Mouse (Mus musculus) heart, embryonic 10.5 days (tissue): ENCODE results near the gene H2afy. TPM values are rescaled to one million over a fixed set of nuclear protein-coding genes. Genes with fewer than 3 reads are reported as not detected.

ENCODE experiments used
- DNase-seq: peaks from one replicate; pipeline ENCODE4 v3.0.0-alpha.2; 2017; ENCODE audit warnings: low spot score
- H3K27ac ChIP-seq: fragments of 300-500 bp; sonication (generic); 2 replicates; pipeline ENCODE4 v1.5.1; 2016; ENCODE audit warnings: mild to moderate bottlenecking
- H3K27me3 ChIP-seq: fragments of 300-500 bp; sonication (generic); 2 replicates; pipeline ENCODE4 v1.6.1; 2016; ENCODE audit warnings: mild to moderate bottlenecking; ENCODE audit not compliant: poor library complexity, insufficient read depth, severe bottlenecking
- H3K36me3 ChIP-seq: fragments of 300-500 bp; sonication (generic); 2 replicates; pipeline ENCODE4 v1.6.1; 2016; ENCODE audit warnings: mild to moderate bottlenecking, moderate library complexity
- H3K4me1 ChIP-seq: fragments of 300-500 bp; sonication (generic); 2 replicates; pipeline ENCODE4 v1.6.1; 2016; ENCODE audit warnings: mild to moderate bottlenecking
- H3K4me3 ChIP-seq: fragments of 300-500 bp; sonication (generic); 2 replicates; pipeline ENCODE4 v1.5.1; 2016; ENCODE audit warnings: mild to moderate bottlenecking, moderate library complexity
- H3K9me3 ChIP-seq: fragments of 300-500 bp; sonication (generic); 2 replicates; pipeline ENCODE4 v1.6.1; 2016; ENCODE audit warnings: mild to moderate bottlenecking, moderate library complexity
- WGBS: fragments of 180-500 bp; shearing (Covaris S2); methylation state at CpG from one replicate; pipeline ENCODE4 v1.1.7; 2016; 5-methylcytosine and 5-hydroxymethylcytosine counted together
- polyA plus RNA-seq: library from polyadenylated mRNA; unstranded; fragments of >200 nt; fragmentation: Nextera tagmentation; extraction: Ambion mirVana; gene quantifications from 2 replicates; pipeline ENCODE4 v1.2.1, GENCODE M21; 2016

H2afy gene
- polyA plus RNA-seq, 1 experiment from 2014 or later, result 287 TPM

DNA sequence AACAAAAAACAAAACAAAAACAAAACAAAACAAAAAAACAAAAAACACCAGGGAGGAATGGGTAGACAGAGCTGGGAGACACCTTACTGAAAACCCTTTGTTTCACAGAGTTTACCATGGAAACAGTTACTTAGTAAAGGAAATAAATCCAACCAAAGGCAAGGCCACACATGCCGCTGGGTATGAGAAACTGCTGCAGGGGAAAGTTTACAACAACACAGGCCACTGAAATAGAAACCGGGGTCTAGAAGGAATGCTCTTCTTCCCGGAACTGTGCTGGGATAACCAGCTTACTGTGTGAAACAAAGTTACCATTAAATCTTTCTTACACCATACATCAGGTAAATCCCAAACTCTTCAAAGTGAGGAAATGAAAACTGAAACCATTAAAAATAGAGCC lies 20.3 kb downstream of the H2afy start:
- Histone ChIP-seq H3K27me3 (no peaks in the 10 kb centered on the region), H3K36me3 (peaks cover 38% of the 10 kb centered on the region), H3K9me3 (no peaks in the 10 kb centered on the region), H3K27ac (peak overlapping the region; percentile 86), H3K4me3 (no peak overlapping the region), H3K4me1 (peaks cover 88% of the 10 kb centered on the region)
- no peak for DNase-seq
- 38% methylated on average over 3 of the region's 3 CpGs for WGBS

DNA sequence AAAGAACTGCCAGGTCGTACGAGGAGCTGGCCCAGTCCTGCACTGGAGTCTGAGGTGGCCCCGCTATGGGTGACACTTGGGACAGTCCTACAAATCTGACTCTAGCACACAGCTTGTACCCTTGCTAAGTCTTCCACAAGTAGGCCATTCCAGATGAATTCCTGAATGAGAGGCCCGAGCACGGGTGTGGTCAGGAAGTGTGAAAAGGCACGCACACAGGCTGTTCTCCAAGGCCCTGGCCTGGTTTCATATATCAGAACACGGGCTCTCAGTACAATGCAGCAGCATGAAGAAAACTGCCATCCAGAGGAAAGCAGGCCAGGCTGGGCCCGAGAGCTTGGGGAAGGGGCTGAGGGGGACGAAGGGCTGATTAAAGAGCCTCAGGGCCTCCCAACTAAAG lies 20.8 kb downstream of the H2afy start:
- 35% methylated on average over 9 of the region's 9 CpGs for WGBS
- H3K27me3 ChIP-seq, result no peaks in the 10 kb centered on the region
- H3K4me3 ChIP-seq, result no peak overlapping the region; the same call in 1 of the 2 replicates
- H3K4me1 ChIP-seq, result peaks cover 93% of the 10 kb centered on the region
- H3K36me3 ChIP-seq, result peaks cover 39% of the 10 kb centered on the region
- DNase-seq, result no peak
- H3K9me3 ChIP-seq, result no peaks in the 10 kb centered on the region
- peak overlapping the region; percentile 86 for H3K27ac ChIP-seq

DNA sequence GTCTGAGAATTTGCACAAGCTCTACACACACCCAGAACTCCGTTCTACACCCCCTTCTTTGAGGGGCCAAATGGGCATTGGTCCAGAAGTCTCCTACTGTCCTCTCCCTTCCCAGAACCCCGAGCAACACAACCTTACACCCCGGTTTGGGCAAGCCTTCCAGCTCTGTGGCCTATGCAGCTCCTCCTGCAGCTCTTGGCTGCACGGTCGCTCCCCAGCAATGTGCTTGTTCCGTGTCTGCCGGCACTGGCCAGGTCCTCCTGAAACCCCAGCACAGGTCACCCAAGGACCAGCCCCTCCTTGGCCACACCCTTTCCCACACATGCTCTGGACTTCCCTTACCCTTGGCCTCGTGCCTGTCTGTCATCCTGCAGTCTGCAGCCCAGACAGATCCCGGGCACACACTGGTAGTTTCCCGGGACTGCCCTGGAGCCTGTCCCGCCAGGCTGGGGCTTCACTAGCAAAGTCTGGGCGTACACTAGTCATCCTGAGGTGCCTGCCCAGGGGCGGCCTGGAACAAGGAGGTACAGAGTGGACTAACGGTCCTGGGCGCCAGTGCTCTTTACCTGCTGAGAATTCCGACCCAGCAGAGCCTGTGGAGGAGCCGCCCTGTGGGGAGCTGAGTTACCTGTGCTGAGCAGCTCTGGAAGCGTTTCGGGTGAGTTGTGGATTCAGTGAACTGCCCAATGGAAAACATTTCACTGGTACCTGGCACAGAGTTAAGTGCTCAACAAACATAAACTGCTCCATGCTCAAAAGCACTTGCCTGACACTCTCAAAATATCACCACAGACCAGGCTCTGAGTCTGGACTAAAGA lies 22.5 kb downstream of the H2afy start:
- no peaks in the 10 kb centered on the region for H3K27me3 ChIP-seq
- DNase-seq, result no peak
- H3K27ac ChIP-seq, result peak overlapping the region; percentile 86
- no peak overlapping the region for H3K4me3 ChIP-seq
- 56% methylated on average over 19 of the region's 19 CpGs for WGBS
- H3K9me3 ChIP-seq, result no peaks in the 10 kb centered on the region
- H3K4me1 ChIP-seq, result peaks cover 98% of the 10 kb centered on the region
- H3K36me3 ChIP-seq, result peaks cover 40% of the 10 kb centered on the region

DNA sequence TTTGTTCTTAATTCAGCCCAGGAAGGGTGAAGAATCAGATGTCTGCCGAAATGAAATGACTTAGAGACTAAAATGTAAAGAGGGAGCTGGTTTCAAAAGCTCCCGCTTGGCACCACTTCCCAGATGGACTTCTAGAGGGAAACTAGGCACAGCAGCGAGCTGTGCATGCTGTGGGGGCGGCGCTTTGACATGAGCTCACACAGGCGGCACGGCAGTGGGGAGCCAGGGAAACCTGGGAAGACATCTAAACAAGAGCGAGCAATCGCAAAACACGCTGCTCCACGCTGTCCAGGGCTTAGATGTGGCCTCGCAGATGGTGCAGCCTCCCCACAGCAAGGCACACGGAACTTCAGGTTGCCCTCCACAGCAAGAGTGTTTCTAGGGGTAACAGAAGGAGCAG lies 23.2 kb downstream of the H2afy start:
- 39% methylated on average over 13 of the region's 13 CpGs for WGBS
- H3K4me1 ChIP-seq, result peaks cover 98% of the 10 kb centered on the region
- no peaks in the 10 kb centered on the region for H3K27me3 ChIP-seq
- H3K4me3 ChIP-seq, result peak overlapping the region; percentile 9; the same call in 1 of the 2 replicates
- peaks cover 36% of the 10 kb centered on the region for H3K36me3 ChIP-seq
- H3K27ac ChIP-seq, result peak overlapping the region; percentile 86
- DNase-seq, result no peak
- no peaks in the 10 kb centered on the region for H3K9me3 ChIP-seq

DNA sequence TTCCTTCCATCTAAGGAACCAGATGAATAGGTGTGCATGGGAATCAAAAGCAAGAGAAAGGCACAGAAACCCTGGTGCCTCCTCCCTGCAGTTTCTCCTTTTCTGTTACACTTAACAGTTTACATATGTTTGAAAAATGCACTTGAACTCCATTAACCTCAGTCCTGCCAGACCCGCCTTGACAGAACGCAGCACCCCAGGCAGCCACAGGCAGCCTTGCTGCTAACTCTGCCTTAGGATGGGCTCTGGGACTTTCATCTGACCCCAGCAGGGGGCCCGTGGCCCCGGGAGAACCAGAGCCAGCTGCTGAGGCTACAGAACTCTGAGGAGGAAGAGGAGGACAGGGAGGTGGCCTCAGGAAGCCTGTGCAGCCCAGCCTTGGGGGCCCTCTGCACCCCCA lies 23.7 kb downstream of the H2afy start:
- Histone ChIP-seq H3K9me3 (no peaks in the 10 kb centered on the region), H3K27me3 (no peaks in the 10 kb centered on the region), H3K4me3 (peak overlapping the region; percentile 9; the same call in 1 of the 2 replicates), H3K27ac (peak overlapping the region; percentile 86), H3K36me3 (peaks cover 32% of the 10 kb centered on the region), H3K4me1 (peaks cover 98% of the 10 kb centered on the region)
- DNase-seq, result no peak
- 21% methylated on average over 4 of the region's 4 CpGs for WGBS

DNA sequence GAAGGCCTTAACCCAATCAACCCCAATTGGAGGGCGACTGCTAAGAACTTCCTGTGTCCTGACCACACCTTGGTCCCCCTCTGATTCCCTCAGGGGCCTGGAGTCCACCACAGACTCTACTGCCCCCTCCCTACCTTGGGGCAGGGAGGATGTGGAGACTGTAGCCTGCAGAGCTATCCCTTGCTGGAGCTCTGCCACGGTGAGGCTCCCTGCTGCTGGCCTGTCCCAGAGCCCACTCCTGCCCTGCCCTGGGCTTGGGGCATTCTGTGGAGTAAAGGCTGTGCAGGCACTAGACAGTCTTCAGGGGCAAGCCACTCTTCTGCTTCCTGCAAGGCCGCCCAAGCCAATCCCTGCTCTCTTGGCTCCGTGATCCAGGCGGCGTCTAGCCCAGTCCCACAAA lies 24.6 kb downstream of the H2afy start:
- no peaks in the 10 kb centered on the region for H3K27me3 ChIP-seq
- no peak for DNase-seq

DNA sequence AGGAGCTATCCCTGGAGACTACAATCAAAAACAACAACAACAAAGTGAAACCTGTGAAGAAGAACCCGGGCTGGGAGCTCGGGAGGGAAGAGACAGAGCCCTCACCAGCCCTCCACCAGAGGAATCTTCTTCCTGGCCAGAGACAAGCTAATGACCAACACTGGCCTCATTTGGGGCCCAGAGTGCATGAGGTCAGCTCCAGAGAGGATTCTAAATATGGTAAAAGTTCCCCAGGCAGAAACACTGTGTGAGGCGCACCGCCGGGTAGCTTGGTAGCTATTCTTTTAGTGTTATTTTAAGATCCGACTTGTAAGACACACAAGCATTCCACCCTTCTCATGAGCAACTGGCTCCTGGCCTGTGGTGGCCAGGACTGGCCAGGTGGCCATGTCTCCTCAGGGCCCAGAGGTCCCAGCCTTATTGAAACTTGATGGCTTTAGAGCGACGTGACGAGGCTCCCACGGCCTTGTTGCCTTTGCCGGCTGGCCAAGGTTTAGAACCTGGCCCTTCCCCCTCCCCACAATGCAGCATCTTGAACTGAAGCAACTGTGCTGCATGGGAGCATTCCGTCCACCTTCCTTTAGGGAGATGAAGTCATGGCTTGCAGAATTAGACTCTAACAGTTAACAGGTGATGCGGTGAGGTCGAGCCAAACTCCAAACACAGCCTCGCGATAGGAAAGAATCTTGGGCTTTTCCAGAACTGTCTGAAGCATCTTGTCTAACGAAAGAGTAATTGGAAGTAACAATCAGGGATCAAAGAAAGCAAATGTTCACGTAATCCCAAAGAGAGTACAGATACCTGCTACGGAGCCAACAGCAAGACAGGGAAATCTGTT lies 25.2 kb downstream of the H2afy start:
- Histone ChIP-seq H3K9me3 (no peaks in the 10 kb centered on the region), H3K4me1 (peaks cover 87% of the 10 kb centered on the region), H3K4me3 (peak overlapping the region; percentile 5; the same call in 1 of the 2 replicates), H3K27ac (peak overlapping the region; percentile 86), H3K36me3 (peaks cover 38% of the 10 kb centered on the region), H3K27me3 (no peaks in the 10 kb centered on the region)
- 66% methylated on average over 19 of the region's 19 CpGs for WGBS
- DNase-seq, result no peak

More for the DNA sequence above, 24.6 kb downstream of the H2afy start:
- Histone ChIP-seq H3K27ac (peak overlapping the region; percentile 86), H3K9me3 (no peaks in the 10 kb centered on the region), H3K4me1 (peaks cover 94% of the 10 kb centered on the region), H3K36me3 (peaks cover 37% of the 10 kb centered on the region), H3K4me3 (no peak overlapping the region)
- 84% methylated on average over 6 of the region's 6 CpGs for WGBS

DNA sequence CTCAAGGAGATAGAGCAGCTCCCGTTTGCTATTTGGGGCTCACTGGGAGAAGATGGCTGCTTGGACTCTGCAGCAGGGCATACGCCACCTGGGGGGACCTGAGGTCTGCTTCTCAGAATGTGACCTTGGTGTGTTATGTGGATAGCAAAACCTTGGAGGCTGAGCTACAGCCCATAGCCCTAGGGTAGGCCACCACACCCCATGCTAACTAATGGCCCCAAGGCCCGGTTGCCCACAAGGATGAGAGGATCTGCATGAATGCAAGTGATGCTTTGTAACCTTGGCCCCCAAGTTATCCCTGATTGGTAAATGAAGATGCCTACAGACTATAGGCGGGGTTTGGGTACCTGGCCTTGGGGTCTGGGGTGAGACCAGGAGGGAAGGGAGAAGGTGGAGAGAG lies 26.5 kb downstream of the H2afy start:
- Histone ChIP-seq H3K36me3 (peaks cover 51% of the 10 kb centered on the region), H3K4me1 (peaks cover 84% of the 10 kb centered on the region), H3K27me3 (no peaks in the 10 kb centered on the region), H3K9me3 (no peaks in the 10 kb centered on the region), H3K4me3 (no peak overlapping the region), H3K27ac (peak overlapping the region; percentile 86)
- WGBS, result 76% methylated on average over 4 of the region's 4 CpGs
- DNase-seq, result no peak

DNA sequence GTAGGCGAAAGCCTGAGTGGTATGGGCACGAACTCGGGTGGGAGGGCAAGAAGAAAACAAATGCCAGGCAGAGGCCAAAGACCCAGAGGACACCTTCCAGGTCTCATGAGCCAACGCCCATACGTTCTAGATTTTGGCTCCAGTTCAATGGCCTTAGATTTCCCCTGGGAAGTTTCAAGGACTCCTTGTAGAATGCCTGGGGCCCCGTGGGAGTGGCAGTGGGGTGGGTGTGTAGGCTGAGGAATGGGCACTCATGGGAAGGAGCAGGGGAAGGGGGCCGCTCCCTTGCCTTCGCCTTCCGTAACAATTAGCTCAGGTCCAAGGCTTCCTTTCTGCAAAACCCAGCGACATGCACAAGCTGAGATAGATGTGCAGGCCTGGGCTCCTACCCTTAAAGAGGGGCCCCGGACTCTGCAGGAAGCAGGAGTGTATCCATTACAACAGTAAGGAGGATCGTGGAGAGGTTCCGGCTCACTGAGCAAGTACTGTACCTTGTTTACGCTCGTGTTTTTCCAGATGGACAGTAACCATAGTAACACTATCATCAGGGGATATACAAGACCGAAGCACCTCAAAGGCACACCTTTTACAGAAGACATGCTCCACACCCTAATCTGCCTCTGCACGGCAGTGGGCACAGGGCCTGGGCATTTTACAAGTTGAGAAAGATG lies 27.2 kb downstream of the H2afy start:
- 66% methylated on average over 17 of the region's 17 CpGs for WGBS
- H3K36me3 ChIP-seq, result peaks cover 58% of the 10 kb centered on the region

DNA sequence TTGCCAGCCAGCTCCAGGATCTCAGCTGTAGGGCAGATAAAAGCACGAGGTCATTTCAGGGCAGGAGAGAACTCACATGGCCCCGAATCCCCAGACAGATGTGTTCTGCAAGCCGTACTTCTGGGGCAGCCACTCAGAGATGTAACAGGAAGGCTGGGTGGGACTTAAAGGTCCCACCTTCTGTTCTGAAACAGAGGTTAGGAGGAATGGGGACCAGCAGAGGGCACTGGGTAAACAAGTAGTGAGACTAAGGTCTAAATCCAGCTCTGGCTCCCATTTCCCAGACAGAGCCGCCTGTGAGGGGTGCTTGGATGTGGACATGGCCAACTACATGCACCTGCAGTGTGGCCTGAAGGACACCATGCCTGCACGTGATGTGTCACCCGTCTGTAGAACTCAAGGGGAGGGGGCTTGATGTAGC lies 31.2 kb downstream of the H2afy start:
- 72% methylated on average over 6 of the region's 6 CpGs for WGBS
- Histone ChIP-seq H3K27ac (peak overlapping the region; percentile 24; the same call in 1 of the 2 replicates), H3K36me3 (peaks cover 79% of the 10 kb centered on the region), H3K4me3 (no peak overlapping the region), H3K27me3 (no peaks in the 10 kb centered on the region), H3K4me1 (peaks cover 37% of the 10 kb centered on the region), H3K9me3 (no peaks in the 10 kb centered on the region)
- DNase-seq, result no peak

More for the DNA sequence above, 27.2 kb downstream of the H2afy start:
- H3K27ac ChIP-seq, result peak overlapping the region; percentile 86
- H3K4me3 ChIP-seq, result 0 out of 2 replicates have a peak overlapping the region, but pooled peaks have one; percentile 3
- H3K9me3 ChIP-seq, result no peaks in the 10 kb centered on the region
- H3K4me1 ChIP-seq, result peaks cover 77% of the 10 kb centered on the region
- H3K27me3 ChIP-seq, result no peaks in the 10 kb centered on the region
- no peak for DNase-seq

DNA sequence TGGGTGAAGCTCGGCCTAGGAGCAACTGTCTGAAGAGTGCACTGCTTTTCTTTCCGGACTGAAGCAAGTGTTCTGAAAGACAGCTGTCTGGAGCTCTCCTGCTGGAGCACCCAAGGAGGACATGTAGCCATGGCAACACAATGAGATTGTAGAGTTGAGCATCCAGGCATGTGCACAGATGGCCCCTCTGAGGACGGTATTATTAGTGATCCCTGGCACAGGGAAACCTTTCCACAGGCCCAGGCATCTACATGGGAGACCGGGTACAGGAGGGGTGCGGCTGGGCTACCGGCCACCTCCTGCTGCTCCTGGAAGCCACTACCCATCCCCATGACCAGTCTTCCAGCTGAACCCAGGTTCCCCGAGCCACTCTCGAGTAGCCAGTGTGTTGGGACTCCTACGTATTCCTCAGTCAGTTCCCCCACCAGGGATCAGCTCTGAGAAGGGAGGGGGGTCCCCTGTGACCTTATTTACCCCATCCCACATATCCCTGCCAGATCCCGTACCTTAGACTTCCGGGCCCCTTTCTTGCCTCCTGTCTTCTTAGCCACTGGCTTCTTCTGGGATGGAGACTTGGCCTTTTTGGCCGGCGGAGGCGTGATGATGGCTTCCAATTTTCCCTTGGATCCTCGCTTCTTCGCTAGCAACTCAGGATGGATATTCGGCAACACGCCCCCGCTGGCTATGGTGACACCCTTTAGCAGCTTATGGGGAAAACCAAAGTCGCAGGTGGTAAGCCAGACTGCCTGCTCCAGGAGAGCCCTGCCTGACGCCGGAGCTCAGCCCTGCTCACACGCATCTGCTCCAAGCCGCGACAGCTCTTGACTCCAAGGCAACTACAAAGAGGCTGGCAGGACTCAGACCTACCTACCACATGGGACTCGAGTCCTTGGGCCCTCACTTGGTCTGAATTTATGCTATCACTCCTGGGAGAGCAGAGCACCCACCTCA lies 32.1 kb downstream of the H2afy start:
- Histone ChIP-seq H3K27ac (no peak overlapping the region), H3K27me3 (no peaks in the 10 kb centered on the region), H3K36me3 (peaks cover 78% of the 10 kb centered on the region), H3K4me3 (no peak overlapping the region), H3K9me3 (no peaks in the 10 kb centered on the region), H3K4me1 (peaks cover 28% of the 10 kb centered on the region)
- WGBS, result 93% methylated on average over 26 of the region's 26 CpGs
- no peak for DNase-seq

DNA sequence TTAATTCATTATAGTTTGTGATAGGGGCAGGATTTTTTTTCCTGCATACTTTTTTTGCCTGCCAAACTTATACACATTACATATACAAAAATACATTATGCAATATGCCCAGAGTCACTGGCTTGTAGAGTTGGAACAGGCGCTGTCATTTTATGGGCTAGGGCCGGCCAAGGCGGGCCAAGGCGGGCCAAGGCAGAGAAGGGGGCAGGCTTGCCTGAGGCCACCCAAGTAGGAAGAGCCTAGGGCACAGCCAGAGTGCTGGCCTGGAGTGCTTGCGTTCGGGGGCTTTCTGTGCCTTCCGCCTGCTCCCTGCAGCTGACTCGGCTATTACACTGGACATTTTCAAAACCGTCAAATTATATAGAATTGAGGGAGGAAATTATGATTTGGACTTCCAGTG lies 34.0 kb downstream of the H2afy start:
- no peak for DNase-seq
- no peaks in the 10 kb centered on the region for H3K9me3 ChIP-seq
- no peaks in the 10 kb centered on the region for H3K27me3 ChIP-seq
- no peak overlapping the region for H3K27ac ChIP-seq
- WGBS, result 89% methylated on average over 9 of the region's 9 CpGs
- peaks cover 72% of the 10 kb centered on the region for H3K36me3 ChIP-seq
- H3K4me1 ChIP-seq, result peaks cover 15% of the 10 kb centered on the region; the same call in 1 of the 2 replicates
- H3K4me3 ChIP-seq, result no peak overlapping the region
